Mouse (Mus musculus) CH12.LX (cell line): ENCODE measurements at regions not wholly inside any gene's neighbourhood (a gene's known extent, or its start where the extent isn't known, plus 50 kb on each side); places are given as distances from the start of the nearest gene placed in this dataset.

Experiments
- BHLHE40 ChIP-seq: IDR thresholded peaks from 2 replicates; pipeline ENCODE4 v1.6.1; 2011; ENCODE audit warnings: mild to moderate bottlenecking, low read depth, low read length, improper control_type of control experiment
- CHD2 ChIP-seq: IDR thresholded peaks from 2 replicates; pipeline ENCODE4 v1.6.1; 2011; ENCODE audit warnings: low read length, improper control_type of control experiment
- CTCF ChIP-seq, 2 experiments: IDR thresholded peaks in 1 of 2; conservative IDR thresholded peaks in 1 of 2; 2 replicates each; pipeline ENCODE4 v1.5.1; 2011 to 2012; ENCODE audit warnings: low read depth in 2 of 2, low read length in 2 of 2, improper control_type of control experiment in 1 of 2, inconsistent platforms in 1 of 2, mild to moderate bottlenecking in 1 of 2, moderate library complexity in 1 of 2
- EP300 ChIP-seq: IDR thresholded peaks from 2 replicates; pipeline ENCODE4 v1.6.1; 2011; ENCODE audit warnings: low read length, improper control_type of control experiment
- HCFC1 ChIP-seq: IDR thresholded peaks from 2 replicates; pipeline ENCODE4 v1.6.1; 2012; ENCODE audit warnings: low read depth, mild to moderate bottlenecking, inconsistent platforms, low read length, improper control_type of control experiment
- KAT2A ChIP-seq: IDR thresholded peaks from 2 replicates; pipeline ENCODE4 v1.6.1; 2012; ENCODE audit warnings: low read length, improper control_type of control experiment, inconsistent platforms; ENCODE audit not compliant: insufficient replicate concordance
- POLR2A ChIP-seq: IDR thresholded peaks from 2 replicates; pipeline ENCODE4 v1.6.1; 2011; ENCODE audit warnings: low read depth, mild to moderate bottlenecking, improper control_type of control experiment, low read length
- POLR2AphosphoS2 ChIP-seq: IDR thresholded peaks from 2 replicates; pipeline ENCODE4 v1.6.1; 2011; ENCODE audit warnings: low read depth, low read length, improper control_type of control experiment
- RCOR1 ChIP-seq: conservative IDR thresholded peaks from 2 replicates; pipeline ENCODE4 v1.6.1; 2012; ENCODE audit warnings: low read depth, mild to moderate bottlenecking, inconsistent platforms, low read length, improper control_type of control experiment
- SIN3A ChIP-seq: IDR thresholded peaks from 2 replicates; pipeline ENCODE4 v1.6.1; 2012; ENCODE audit warnings: low read length, improper control_type of control experiment, inconsistent platforms
- USF1 ChIP-seq: IDR thresholded peaks from 2 replicates; pipeline ENCODE4 v1.6.1; 2014; ENCODE audit warnings: low read depth, mild to moderate bottlenecking, inconsistent platforms, low read length, improper control_type of control experiment

DNA sequence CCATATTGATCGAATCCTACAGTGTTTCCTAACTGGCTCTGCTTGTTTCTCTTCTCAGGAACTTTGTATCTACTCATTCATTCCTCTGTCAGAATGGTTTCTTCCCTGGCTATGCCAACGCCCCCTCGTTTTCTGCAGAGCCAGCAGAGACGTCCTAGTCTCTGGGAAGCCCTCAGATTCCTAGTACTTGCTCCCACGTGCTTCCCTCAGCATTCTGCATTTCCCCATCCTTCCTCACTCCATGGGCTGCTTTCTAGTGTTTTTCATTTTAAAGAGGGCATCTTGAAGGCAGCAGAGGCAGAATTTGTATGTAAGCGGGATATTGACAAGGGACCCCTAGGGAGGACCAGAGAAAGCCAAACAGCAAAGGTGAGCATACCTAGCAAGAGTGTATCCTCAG, 80.2 kb downstream of the 4931417E11Rik start:
- no peak for TF ChIP-seq CTCF (conservative IDR thresholded peaks at IDR 0.05 in 1 of 2, IDR thresholded peaks at IDR 0.05 in 1 of 2; ENCODE audit: low read depth in 2 of 2, low read length in 2 of 2)
- TF ChIP-seq CHD2, result no peak
- TF ChIP-seq HCFC1, result no peak
- TF ChIP-seq POLR2AphosphoS2, result no peak
- TF ChIP-seq EP300, result no peak
- TF ChIP-seq BHLHE40, result no peak
- TF ChIP-seq POLR2A, result no peak
- no peak for TF ChIP-seq KAT2A
- no peak for TF ChIP-seq USF1
- no peak for TF ChIP-seq SIN3A
- TF ChIP-seq RCOR1, result no peak
